Mouse (Mus musculus): Measurements from ENCODE around the gene Fdxr. TPM values are rescaled to one million over a fixed set of nuclear protein-coding genes. Genes with fewer than 3 reads are reported as not detected.

Fdxr gene
- polyA plus RNA-seq, 1 experiment from 2014 or later: 23.4 TPM

GRCm38 (mm10) chr11:115251258-115251657, 25.6 kb downstream of the Fdxr start:
- Histone ChIP-seq H3K4me3 (ENCODE audit: low read depth, low read length) (no peak overlapping the region), H3K9me3 (replicated peaks; ENCODE audit: control insufficient read depth, low read length, poor library complexity, severe bottlenecking) (no peaks in the 10 kb centered on the region), H3K4me1 (ENCODE audit: control insufficient read depth, insufficient read depth, low read length) (peaks cover 15% of the 10 kb centered on the region; the same call in 1 of the 2 replicates), H3K27me3 (ENCODE audit: control insufficient read depth, insufficient read depth, low read depth, low read length) (peaks cover 40% of the 10 kb centered on the region), H3K9ac (ENCODE audit: low read depth, low read length) (no peak overlapping the region), H3K27ac (ENCODE audit: low read length) (no peak overlapping the region), H3K36me3 (ENCODE audit: control insufficient read depth, insufficient read depth, low read length) (no peaks in the 10 kb centered on the region), H3K4me2 (ENCODE audit: low read length) (no peak overlapping the region)
- 48% methylated on average over 3 of the region's 3 CpGs for WGBS
- ATAC-seq: no peak

GRCm38 (mm10) chr11:115250405-115251090, 26.3 kb downstream of the Fdxr start:
- WGBS: under 1% methylated on average over 36 of the region's 36 CpGs
- Histone ChIP-seq H3K27me3 (ENCODE audit: control insufficient read depth, insufficient read depth, low read depth, low read length) (peaks cover 38% of the 10 kb centered on the region), H3K4me3 (ENCODE audit: low read depth, low read length) (peak overlapping the region; percentile 49), H3K36me3 (ENCODE audit: control insufficient read depth, insufficient read depth, low read length) (no peaks in the 10 kb centered on the region), H3K4me2 (ENCODE audit: low read length) (peak overlapping the region; percentile 98), H3K9ac (ENCODE audit: low read depth, low read length) (peak overlapping the region; percentile 69), H3K4me1 (ENCODE audit: control insufficient read depth, insufficient read depth, low read length) (peaks cover 16% of the 10 kb centered on the region; the same call in 1 of the 2 replicates), H3K27ac (ENCODE audit: low read length) (no peak overlapping the region), H3K9me3 (replicated peaks; ENCODE audit: control insufficient read depth, low read length, poor library complexity, severe bottlenecking) (no peaks in the 10 kb centered on the region)
- ATAC-seq: no peak

- WGBS: 2% methylated on average over 61 of the region's 63 CpGs
- 0 out of 2 replicates have a peak, but pooled peaks have one; percentile 40 for ATAC-seq
- Histone ChIP-seq H3K4me1 (ENCODE audit: control insufficient read depth, insufficient read depth, low read length) (peaks cover 16% of the 10 kb centered on the region; the same call in 1 of the 2 replicates), H3K27ac (ENCODE audit: low read length) (no peak overlapping the region), H3K4me3 (ENCODE audit: low read depth, low read length) (peak overlapping the region; percentile 49), H3K27me3 (ENCODE audit: control insufficient read depth, insufficient read depth, low read depth, low read length) (peaks cover 38% of the 10 kb centered on the region), H3K4me2 (ENCODE audit: low read length) (peak overlapping the region; percentile 98), H3K9ac (ENCODE audit: low read depth, low read length) (peak overlapping the region; percentile 69), H3K9me3 (replicated peaks; ENCODE audit: control insufficient read depth, low read length, poor library complexity, severe bottlenecking) (no peaks in the 10 kb centered on the region), H3K36me3 (ENCODE audit: control insufficient read depth, insufficient read depth, low read length) (no peaks in the 10 kb centered on the region)
Measured at GRCm38 (mm10) chr11:115249721-115250404, 27.0 kb downstream of the Fdxr start.

GRCm38 (mm10) chr11:115247945-115248344, 28.9 kb downstream of the Fdxr start:
- no peak overlapping the region for H3K4me2 ChIP-seq (ENCODE audit: low read length)
- no peak for ATAC-seq
- H3K4me3 ChIP-seq (ENCODE audit: low read depth, low read length): no peak overlapping the region
- H3K4me1 ChIP-seq (ENCODE audit: control insufficient read depth, insufficient read depth, low read length): peaks cover 16% of the 10 kb centered on the region; the same call in 1 of the 2 replicates
- no peaks in the 10 kb centered on the region for H3K9me3 ChIP-seq (replicated peaks; ENCODE audit: control insufficient read depth, low read length, poor library complexity, severe bottlenecking)
- H3K36me3 ChIP-seq (ENCODE audit: control insufficient read depth, insufficient read depth, low read length): 0 out of 2 replicates have a peak, but pooled peaks cover 3% of the 10 kb centered on the region
- H3K27ac ChIP-seq (ENCODE audit: low read length): no peak overlapping the region
- no peak overlapping the region for H3K9ac ChIP-seq (ENCODE audit: low read depth, low read length)
- peaks cover 36% of the 10 kb centered on the region for H3K27me3 ChIP-seq (ENCODE audit: control insufficient read depth, insufficient read depth, low read depth, low read length)
- 80% methylated on average over 6 of the region's 6 CpGs for WGBS

- 15% methylated on average over 3 of the region's 3 CpGs for WGBS
- no peak overlapping the region for H3K4me2 ChIP-seq (ENCODE audit: low read length)
- no peak overlapping the region for H3K9ac ChIP-seq (ENCODE audit: low read depth, low read length)
- H3K9me3 ChIP-seq (replicated peaks; ENCODE audit: control insufficient read depth, low read length, poor library complexity, severe bottlenecking): no peaks in the 10 kb centered on the region
- H3K36me3 ChIP-seq (ENCODE audit: control insufficient read depth, insufficient read depth, low read length): 0 out of 2 replicates have a peak, but pooled peaks cover 3% of the 10 kb centered on the region
- peaks cover 16% of the 10 kb centered on the region; the same call in 1 of the 2 replicates for H3K4me1 ChIP-seq (ENCODE audit: control insufficient read depth, insufficient read depth, low read length)
- H3K27ac ChIP-seq (ENCODE audit: low read length): no peak overlapping the region
- H3K27me3 ChIP-seq (ENCODE audit: control insufficient read depth, insufficient read depth, low read depth, low read length): peaks cover 33% of the 10 kb centered on the region
- no peak for ATAC-seq
- no peak overlapping the region for H3K4me3 ChIP-seq (ENCODE audit: low read depth, low read length)
Measured at GRCm38 (mm10) chr11:115247240-115247639, 29.6 kb downstream of the Fdxr start.

- Histone ChIP-seq H3K4me1 (ENCODE audit: control insufficient read depth, insufficient read depth, low read length) (peaks cover 16% of the 10 kb centered on the region; the same call in 1 of the 2 replicates), H3K4me2 (ENCODE audit: low read length) (no peak overlapping the region), H3K9me3 (replicated peaks; ENCODE audit: control insufficient read depth, low read length, poor library complexity, severe bottlenecking) (no peaks in the 10 kb centered on the region), H3K27me3 (ENCODE audit: control insufficient read depth, insufficient read depth, low read depth, low read length) (peaks cover 27% of the 10 kb centered on the region), H3K36me3 (ENCODE audit: control insufficient read depth, insufficient read depth, low read length) (0 out of 2 replicates have a peak, but pooled peaks cover 3% of the 10 kb centered on the region), H3K4me3 (ENCODE audit: low read depth, low read length) (no peak overlapping the region), H3K9ac (ENCODE audit: low read depth, low read length) (0 out of 2 replicates have a peak overlapping the region, but pooled peaks have one; percentile 6), H3K27ac (ENCODE audit: low read length) (no peak overlapping the region)
- no peak for ATAC-seq
- WGBS: 59% methylated on average over 8 of the region's 8 CpGs
Measured at GRCm38 (mm10) chr11:115246386-115246785, 30.5 kb downstream of the Fdxr start.

GRCm38 (mm10) chr11:115244840-115245239, 32.0 kb downstream of the Fdxr start:
- no peak overlapping the region for H3K4me3 ChIP-seq (ENCODE audit: low read depth, low read length)
- H3K9me3 ChIP-seq (replicated peaks; ENCODE audit: control insufficient read depth, low read length, poor library complexity, severe bottlenecking): no peaks in the 10 kb centered on the region
- no peak for ATAC-seq
- 0 out of 2 replicates have a peak, but pooled peaks cover 3% of the 10 kb centered on the region for H3K36me3 ChIP-seq (ENCODE audit: control insufficient read depth, insufficient read depth, low read length)
- WGBS: 82% methylated on average over 8 of the region's 8 CpGs
- peaks cover 11% of the 10 kb centered on the region; the same call in 1 of the 2 replicates for H3K4me1 ChIP-seq (ENCODE audit: control insufficient read depth, insufficient read depth, low read length)
- H3K4me2 ChIP-seq (ENCODE audit: low read length): no peak overlapping the region
- peaks cover 18% of the 10 kb centered on the region for H3K27me3 ChIP-seq (ENCODE audit: control insufficient read depth, insufficient read depth, low read depth, low read length)
- H3K27ac ChIP-seq (ENCODE audit: low read length): no peak overlapping the region
- H3K9ac ChIP-seq (ENCODE audit: low read depth, low read length): no peak overlapping the region

- Histone ChIP-seq H3K4me1 (ENCODE audit: control insufficient read depth, insufficient read depth, low read length) (peaks cover 8% of the 10 kb centered on the region; the same call in 1 of the 2 replicates), H3K9ac (ENCODE audit: low read depth, low read length) (no peak overlapping the region), H3K4me3 (ENCODE audit: low read depth, low read length) (no peak overlapping the region), H3K9me3 (replicated peaks; ENCODE audit: control insufficient read depth, low read length, poor library complexity, severe bottlenecking) (no peaks in the 10 kb centered on the region), H3K27me3 (ENCODE audit: control insufficient read depth, insufficient read depth, low read depth, low read length) (peaks cover 7% of the 10 kb centered on the region), H3K36me3 (ENCODE audit: control insufficient read depth, insufficient read depth, low read length) (0 out of 2 replicates have a peak, but pooled peaks cover 3% of the 10 kb centered on the region), H3K27ac (ENCODE audit: low read length) (no peak overlapping the region), H3K4me2 (ENCODE audit: low read length) (no peak overlapping the region)
- no peak for ATAC-seq
- 90% methylated on average over 12 of the region's 12 CpGs for WGBS
Measured at GRCm38 (mm10) chr11:115243783-115244182, 33.1 kb downstream of the Fdxr start.

All from midbrain, embryonic 16.5 days (tissue).